Mouse (Mus musculus): ENCODE measurements around the gene Mrto4. TPM values are rescaled to one million over a fixed set of nuclear protein-coding genes. Genes with fewer than 3 reads are reported as not detected.

Mrto4 gene
- total and polyA plus RNA-seq, 2 experiments from 2014 or later, result 53.7 to 80.7 TPM

DNA sequence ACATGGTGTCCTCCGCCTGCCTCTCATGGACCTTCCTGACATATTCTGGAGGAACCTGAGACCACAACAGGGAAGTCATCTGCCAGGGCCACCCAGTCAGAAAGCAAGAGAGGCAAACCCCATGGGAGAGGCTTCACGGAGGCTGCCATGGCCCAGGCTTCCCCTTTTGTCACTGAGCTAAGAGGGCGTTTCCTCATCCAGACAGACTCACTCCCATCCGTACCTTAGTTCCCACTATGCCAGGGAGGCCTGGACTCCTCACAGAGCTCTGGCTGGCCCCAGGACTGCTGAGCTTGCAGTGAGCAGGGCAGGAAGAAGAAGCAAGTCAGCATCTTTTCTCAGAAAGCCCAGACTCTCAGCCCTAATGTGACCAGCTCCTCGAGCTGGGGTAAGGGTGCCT, 44.5 kb downstream of the Mrto4 start:
- WGBS, result 85% methylated on average over 5 of the region's 5 CpGs
- no peaks in the 10 kb centered on the region for H3K9me3 ChIP-seq (ENCODE audit: low read length)
- no peak overlapping the region for H3K9ac ChIP-seq
- H3K27me3 ChIP-seq (ENCODE audit: insufficient read depth, low read length), result no peaks in the 10 kb centered on the region
- no peak overlapping the region for H3K4me3 ChIP-seq (ENCODE audit: low read depth, low read length)
- peaks cover 6% of the 10 kb centered on the region for H3K36me3 ChIP-seq (ENCODE audit: insufficient read depth)
- no peak for ATAC-seq
- DNase-seq, result no peak
- H3K4me2 ChIP-seq (ENCODE audit: low read depth), result no peak overlapping the region
- peaks cover 19% of the 10 kb centered on the region; the same call in 1 of the 2 replicates for H3K4me1 ChIP-seq (ENCODE audit: insufficient read depth)
- TF ChIP-seq CTCF (IDR thresholded peaks at IDR 0.05; ENCODE audit: low read depth), result no peak
- H3K27ac ChIP-seq (ENCODE audit: low read depth, low read length), result no peak overlapping the region

DNA sequence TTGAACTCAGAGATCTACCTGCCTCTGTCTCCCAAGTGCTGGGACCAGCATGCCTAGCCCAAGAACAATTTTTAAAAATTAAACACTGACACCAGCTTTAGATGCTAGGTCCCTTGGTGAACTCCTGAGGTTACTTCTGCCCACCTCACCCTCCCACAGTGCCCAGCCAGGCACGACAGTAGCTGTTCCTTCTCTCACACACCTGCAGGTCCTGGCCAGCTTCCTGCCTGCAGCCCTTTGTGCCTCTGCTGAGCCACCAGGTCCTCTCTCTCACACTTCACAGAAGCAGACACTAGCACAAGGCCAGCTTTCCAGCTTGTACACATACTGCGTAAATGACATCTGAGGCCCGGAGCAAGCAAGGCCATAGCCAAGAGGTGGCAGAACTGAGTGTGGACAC, 46.9 kb downstream of the Mrto4 start:
- Histone ChIP-seq H3K4me1 (ENCODE audit: insufficient read depth) (peaks cover 12% of the 10 kb centered on the region; the same call in 1 of the 2 replicates), H3K4me3 (ENCODE audit: low read depth, low read length) (no peak overlapping the region), H3K9ac (no peak overlapping the region), H3K27me3 (ENCODE audit: insufficient read depth, low read length) (no peaks in the 10 kb centered on the region), H3K36me3 (ENCODE audit: insufficient read depth) (peaks cover 28% of the 10 kb centered on the region), H3K27ac (ENCODE audit: low read depth, low read length) (no peak overlapping the region), H3K9me3 (ENCODE audit: low read length) (no peaks in the 10 kb centered on the region), H3K4me2 (ENCODE audit: low read depth) (no peak overlapping the region)
- TF ChIP-seq CTCF (IDR thresholded peaks at IDR 0.05; ENCODE audit: low read depth), result no peak
- DNase-seq, result no peak
- no peak for ATAC-seq
- WGBS, result 92% methylated on average over 3 of the region's 3 CpGs

DNA sequence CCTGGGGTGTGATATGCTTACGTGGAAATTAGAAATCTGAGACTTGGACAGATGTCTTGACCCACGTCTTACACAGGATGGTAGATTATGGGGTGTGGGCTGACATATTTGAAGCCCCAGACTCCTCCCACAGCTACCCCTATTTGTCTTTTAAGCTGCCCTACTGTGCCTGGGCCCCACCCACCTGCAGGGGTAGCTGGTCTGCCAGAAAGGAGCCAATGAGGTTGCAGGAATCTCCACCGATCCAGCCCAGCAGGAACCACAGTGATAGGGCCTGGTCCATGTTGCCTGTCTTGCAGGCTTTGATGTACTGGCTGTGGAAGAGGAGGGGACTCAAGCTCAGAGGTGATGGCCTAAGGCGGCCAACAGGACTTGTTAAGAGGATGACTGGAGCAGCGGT, 50.1 kb downstream of the Mrto4 start:
- Histone ChIP-seq H3K9me3 (ENCODE audit: low read length) (no peaks in the 10 kb centered on the region), H3K27ac (ENCODE audit: low read depth, low read length) (no peak overlapping the region), H3K4me1 (ENCODE audit: insufficient read depth) (no peaks in the 10 kb centered on the region), H3K27me3 (ENCODE audit: insufficient read depth, low read length) (no peaks in the 10 kb centered on the region), H3K36me3 (ENCODE audit: insufficient read depth) (peaks cover 56% of the 10 kb centered on the region), H3K4me3 (ENCODE audit: low read depth, low read length) (no peak overlapping the region), H3K4me2 (ENCODE audit: low read depth) (no peak overlapping the region), H3K9ac (no peak overlapping the region)
- ATAC-seq (no peak), DNase-seq (no peak)
- no peak for TF ChIP-seq CTCF (IDR thresholded peaks at IDR 0.05; ENCODE audit: low read depth)
- whole genome bisulfite sequencing, result 63% methylated on average over 5 of the region's 5 CpGs

DNA sequence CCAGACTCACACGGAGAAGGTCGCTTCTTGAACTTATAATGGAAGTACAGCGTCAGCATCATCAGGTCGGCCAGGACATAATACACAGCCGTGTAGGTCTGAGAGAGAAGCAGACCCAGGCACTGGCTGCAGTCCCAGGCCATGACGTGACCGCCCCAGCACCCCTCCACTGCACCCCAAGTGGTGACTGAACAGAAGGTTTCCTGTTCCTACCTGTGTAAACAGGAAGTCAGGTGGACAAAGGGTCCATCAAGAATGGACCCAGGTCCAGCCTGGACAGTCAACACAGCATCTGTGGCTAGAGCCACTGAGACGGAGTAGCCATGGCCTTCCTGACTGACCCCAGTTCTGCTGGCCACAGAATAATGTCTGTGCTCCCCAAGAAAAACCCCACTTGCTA, 50.6 kb downstream of the Mrto4 start:
- WGBS, result 89% methylated on average over 8 of the region's 8 CpGs
- no peaks in the 10 kb centered on the region for H3K27me3 ChIP-seq (ENCODE audit: insufficient read depth, low read length)
- H3K9me3 ChIP-seq (ENCODE audit: low read length), result no peaks in the 10 kb centered on the region
- H3K27ac ChIP-seq (ENCODE audit: low read depth, low read length), result no peak overlapping the region
- no peak overlapping the region for H3K9ac ChIP-seq
- TF ChIP-seq CTCF (IDR thresholded peaks at IDR 0.05; ENCODE audit: low read depth), result no peak
- H3K4me1 ChIP-seq (ENCODE audit: insufficient read depth), result no peaks in the 10 kb centered on the region
- ATAC-seq (no peak), DNase-seq (no peak)
- no peak overlapping the region for H3K4me2 ChIP-seq (ENCODE audit: low read depth)
- H3K4me3 ChIP-seq (ENCODE audit: low read depth, low read length), result no peak overlapping the region
- H3K36me3 ChIP-seq (ENCODE audit: insufficient read depth), result peaks cover 56% of the 10 kb centered on the region

DNA sequence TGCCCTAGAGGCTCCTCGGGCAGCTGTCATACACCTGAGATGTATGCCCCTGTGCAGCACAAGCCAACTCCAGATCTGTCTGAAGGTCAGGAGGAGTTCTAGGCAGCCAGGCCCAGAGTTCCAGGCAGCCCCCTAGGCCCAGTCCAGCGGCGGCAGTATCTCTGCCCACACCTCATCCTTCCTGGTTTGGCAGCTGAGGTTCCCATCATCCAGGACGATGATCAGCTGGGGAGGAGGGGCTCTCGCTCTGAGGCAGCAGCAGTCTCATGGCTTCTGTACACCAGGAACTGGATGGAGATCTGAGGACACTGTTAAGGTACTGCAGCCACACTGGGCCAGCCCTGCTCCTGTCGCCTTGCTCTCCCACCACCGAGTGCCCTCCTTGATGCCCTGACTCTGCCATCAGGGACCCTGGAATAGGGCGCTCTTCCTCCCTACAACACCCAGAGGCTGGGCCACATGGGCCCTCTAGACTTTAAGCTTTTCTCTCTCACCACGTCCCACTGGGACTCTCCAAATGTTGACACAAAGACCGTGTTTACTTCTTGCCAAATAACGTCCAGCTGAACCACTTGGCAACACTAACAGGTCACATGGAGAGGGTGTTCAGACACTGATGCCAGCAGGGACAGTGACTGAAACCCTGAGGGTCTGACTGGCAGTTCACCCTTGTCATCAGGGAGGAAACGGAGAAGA, 53.6 kb downstream of the Mrto4 start:
- H3K4me2 ChIP-seq (ENCODE audit: low read depth), result no peak overlapping the region
- TF ChIP-seq CTCF (IDR thresholded peaks at IDR 0.05; ENCODE audit: low read depth), result no peak
- peaks cover 51% of the 10 kb centered on the region for H3K36me3 ChIP-seq (ENCODE audit: insufficient read depth)
- H3K27ac ChIP-seq (ENCODE audit: low read depth, low read length), result no peak overlapping the region
- H3K4me3 ChIP-seq (ENCODE audit: low read depth, low read length), result no peak overlapping the region
- WGBS, result 81% methylated on average over 12 of the region's 12 CpGs
- no peaks in the 10 kb centered on the region for H3K4me1 ChIP-seq (ENCODE audit: insufficient read depth)
- H3K27me3 ChIP-seq (ENCODE audit: insufficient read depth, low read length), result no peaks in the 10 kb centered on the region
- DNase-seq (no peak), ATAC-seq (no peak)
- H3K9ac ChIP-seq, result no peak overlapping the region
- H3K9me3 ChIP-seq (ENCODE audit: low read length), result no peaks in the 10 kb centered on the region

DNA sequence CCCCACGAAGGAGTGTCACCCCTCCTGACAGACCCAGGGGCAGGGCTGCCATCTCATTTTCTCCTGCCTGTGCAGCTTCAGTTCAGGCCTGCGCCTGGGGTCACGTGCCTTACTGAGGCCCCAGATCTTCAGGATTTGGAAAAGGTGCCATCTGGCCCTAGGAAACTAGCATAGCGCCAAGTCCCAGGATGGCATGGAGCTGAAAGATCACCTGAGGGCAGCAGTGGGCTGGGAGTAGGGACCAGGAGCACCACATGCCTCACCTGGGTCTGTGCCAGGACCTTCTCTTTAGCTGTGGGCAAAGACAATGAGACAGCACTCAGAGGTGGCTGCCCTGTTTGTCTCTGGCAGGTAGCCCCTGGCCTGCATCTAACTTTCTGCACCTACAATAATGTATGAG, 54.8 kb downstream of the Mrto4 start:
- 74% methylated on average over 4 of the region's 4 CpGs for WGBS
- no peak for DNase-seq
- H3K36me3 ChIP-seq (ENCODE audit: insufficient read depth), result peaks cover 47% of the 10 kb centered on the region

More for the DNA sequence above, 54.8 kb downstream of the Mrto4 start:
- no peak for TF ChIP-seq CTCF (IDR thresholded peaks at IDR 0.05; ENCODE audit: low read depth)
- H3K4me3 ChIP-seq (ENCODE audit: low read depth, low read length), result no peak overlapping the region
- no peak overlapping the region for H3K4me2 ChIP-seq (ENCODE audit: low read depth)
- H3K27ac ChIP-seq (ENCODE audit: low read depth, low read length), result no peak overlapping the region
- ATAC-seq, result no peak
- H3K9ac ChIP-seq, result no peak overlapping the region
- no peaks in the 10 kb centered on the region for H3K9me3 ChIP-seq (ENCODE audit: low read length)
- no peaks in the 10 kb centered on the region for H3K27me3 ChIP-seq (ENCODE audit: insufficient read depth, low read length)
- H3K4me1 ChIP-seq (ENCODE audit: insufficient read depth), result no peaks in the 10 kb centered on the region

Small RNAs within 50 kb of the gene (microRNA-seq; reads per million reads assigned to microRNA genes)
- gene Gm24245 (0.12 to 0.39 reads per million in 2 experiments), gene Gm25732 (0 to 0.12 reads per million in 2 experiments)

Other genes with a start within 250 kb of the Mrto4 start
- gene Minos1, start 221.5 kb downstream of the Mrto4 start, total RNA-seq (2014; rRNA removed), result 17.9 and 19.9 TPM in 2 replicates
- gene Minos1, start 221.5 kb downstream of the Mrto4 start, polyA plus RNA-seq (2015; fragmentation: Nextera tagmentation; extraction: Ambion mirVana), result 412 and 532 TPM in 2 replicates
- gene Capzb, start 159.7 kb downstream of the Mrto4 start, total RNA-seq (2014; rRNA removed), result 98.3 and 113 TPM in 2 replicates
- gene Capzb, start 159.7 kb downstream of the Mrto4 start, polyA plus RNA-seq (2015; fragmentation: Nextera tagmentation; extraction: Ambion mirVana), result 315 and 325 TPM in 2 replicates
- gene Pqlc2, start 41.9 kb downstream of the Mrto4 start, total RNA-seq (2014; rRNA removed), result 14.2 and 15.3 TPM in 2 replicates
- gene Pqlc2, start 41.9 kb downstream of the Mrto4 start, polyA plus RNA-seq (2015; fragmentation: Nextera tagmentation; extraction: Ambion mirVana), result 10.0 and 12.1 TPM in 2 replicates
- 41.1 and 49.7 TPM in 2 replicates for gene Akr7a5, start 41.8 kb downstream of the Mrto4 start, total RNA-seq (2014; rRNA removed)
- gene Akr7a5, start 41.8 kb downstream of the Mrto4 start, polyA plus RNA-seq (2015; fragmentation: Nextera tagmentation; extraction: Ambion mirVana), result 58.1 and 60.6 TPM in 2 replicates
- gene Emc1, start within 50 bp of the Mrto4 start, total RNA-seq (2014; rRNA removed), result 46.2 and 65.8 TPM in 2 replicates
- gene Emc1, start within 50 bp of the Mrto4 start, polyA plus RNA-seq (2015; fragmentation: Nextera tagmentation; extraction: Ambion mirVana), result 33.2 and 41.4 TPM in 2 replicates
- gene Ubr4, start within 50 bp of the Mrto4 start, total RNA-seq (2014; rRNA removed), result 89.6 and 106 TPM in 2 replicates
- gene Ubr4, start within 50 bp of the Mrto4 start, polyA plus RNA-seq (2015; fragmentation: Nextera tagmentation; extraction: Ambion mirVana), result 39.3 and 59.1 TPM in 2 replicates
- 13.8 and 15.8 TPM in 2 replicates for gene Iffo2, start 178.0 kb upstream of the Mrto4 start, total RNA-seq (2014; rRNA removed)
- gene Iffo2, start 178.0 kb upstream of the Mrto4 start, polyA plus RNA-seq (2015; fragmentation: Nextera tagmentation; extraction: Ambion mirVana), result 3.5 and 5.3 TPM in 2 replicates

Measured in forebrain, postnatal 0 days (tissue).